8 mouse cellular contexts compared by ENCODE assay signal in genomic region chr4:41314141-41315129, GRCm38 (mm10). TPM values are rescaled to one million over a fixed set of nuclear protein-coding genes. Genes with fewer than 3 reads are reported as not detected.
DNase-seq lines count a peak whose midpoint lies in the region; ATAC-seq lines count a peak whose summit lies in the region.

TSS of gene Dcaf12 (minus strand) at chr4:41314889.

- peak within 1 kb of the TSS; percentile 81 to 87 for H3K4me3 ChIP-seq in heart, embryonic 14.5 days (ENCODE audit: control insufficient read depth in 1 of 2, insufficient read depth in 1 of 2, low read depth in 1 of 2, low read length in 2 of 2)
- H3K4me3 ChIP-seq in liver, embryonic 13.5 days (replicated peaks): peak within 1 kb of the TSS; percentile 83
- peak within 1 kb of the TSS; percentile 96 for H3K4me3 ChIP-seq in stomach, embryonic 16.5 days (replicated peaks; ENCODE audit: low read length)

- under 1% methylated on average over 70 of the region's 70 CpGs for WGBS in heart, embryonic 14.5 days
- WGBS in liver, embryonic 13.5 days (ENCODE audit: insufficient replicate concordance): under 1% methylated on average over 70 of the region's 70 CpGs
- WGBS in stomach, embryonic 16.5 days: under 1% methylated on average over 70 of the region's 70 CpGs

- H3K36me3 ChIP-seq in heart, embryonic 14.5 days (ENCODE audit: control insufficient read depth, insufficient read depth, low read length): peaks cover 38% of the 10 kb centered on the region
- peaks cover 38% of the 10 kb centered on the region for H3K36me3 ChIP-seq in liver, embryonic 13.5 days
- H3K36me3 ChIP-seq in stomach, embryonic 16.5 days (ENCODE audit: control insufficient read depth, insufficient read depth, low read length): peaks cover 17% of the 10 kb centered on the region; the same call in 1 of the 2 replicates

- H3K9me3 ChIP-seq in heart, embryonic 14.5 days (ENCODE audit: control insufficient read depth, low read length): no peaks in the 10 kb centered on the region
- H3K9me3 ChIP-seq in liver, embryonic 13.5 days (replicated peaks): no peaks in the 10 kb centered on the region
- no peaks in the 10 kb centered on the region for H3K9me3 ChIP-seq in stomach, embryonic 16.5 days (replicated peaks; ENCODE audit: control insufficient read depth, low read length)

- peak within 1 kb of the TSS; percentile 92 for H3K4me2 ChIP-seq in heart, embryonic 14.5 days (ENCODE audit: low read length)
- H3K4me2 ChIP-seq in liver, embryonic 13.5 days: peak within 1 kb of the TSS; percentile 82
- H3K4me2 ChIP-seq in stomach, embryonic 16.5 days (ENCODE audit: low read depth, low read length): peak within 1 kb of the TSS; percentile 87

- H3K27me3 ChIP-seq in heart, embryonic 14.5 days (ENCODE audit: control insufficient read depth, insufficient read depth, low read length): no peaks in the 10 kb centered on the region
- no peaks in the 10 kb centered on the region for H3K27me3 ChIP-seq in liver, embryonic 13.5 days
- no peaks in the 10 kb centered on the region for H3K27me3 ChIP-seq in stomach, embryonic 16.5 days (ENCODE audit: control insufficient read depth, insufficient read depth, low read length)

- DNase-seq in c-Kit-negative CD71-positive TER-119-positive erythroid progenitor cells, embryonic 14.5 days (ENCODE audit: low read depth, low spot score): peak; percentile 77
- DNase-seq in fibroblast of lung, adult 2 months (ENCODE audit: low read depth): peak; percentile 85
- peak; percentile 97 for DNase-seq in kidney, postnatal 14 days
- DNase-seq in liver, embryonic 13.5 days: peak; percentile 90
- peak; percentile 91 for DNase-seq in neural tube, embryonic 10.5 days (ENCODE audit: extremely low spot score, low spot score)

- peak; percentile 96 for ATAC-seq in CD4-positive, CD25-positive, alpha-beta regulatory T cell, adult 4 months
- ATAC-seq in heart, embryonic 14.5 days (ENCODE audit: insufficient number of reproducible peaks, insufficient read depth, low FRiP score, low read depth): peak; percentile 95
- peak; percentile 94 for ATAC-seq in liver, embryonic 13.5 days (ENCODE audit: low read depth)
- ATAC-seq in stomach, embryonic 16.5 days (ENCODE audit: insufficient read depth, low FRiP score): peak; percentile 97

- H3K27ac ChIP-seq in heart, embryonic 14.5 days (replicated peaks in 1 of 2; ENCODE audit: control insufficient read depth in 1 of 2, insufficient read depth in 1 of 2, low read depth in 2 of 2, low read length in 2 of 2): peak within 1 kb of the TSS; percentile 90 to 96
- H3K27ac ChIP-seq in liver, embryonic 13.5 days: peak within 1 kb of the TSS; percentile 97
- peak within 1 kb of the TSS; percentile 99 for H3K27ac ChIP-seq in stomach, embryonic 16.5 days (ENCODE audit: low read length)

- peaks cover 9 to 17% of the 10 kb centered on the region in 2 experiments for H3K4me1 ChIP-seq in heart, embryonic 14.5 days (ENCODE audit: control insufficient read depth in 2 of 2, insufficient read depth in 2 of 2, low read length in 2 of 2)
- H3K4me1 ChIP-seq in liver, embryonic 13.5 days (replicated peaks): peaks cover 55% of the 10 kb centered on the region
- peaks cover 22% of the 10 kb centered on the region for H3K4me1 ChIP-seq in stomach, embryonic 16.5 days (ENCODE audit: control insufficient read depth, insufficient read depth, low read length)

- peak within 1 kb of the TSS; percentile 91 for H3K9ac ChIP-seq in heart, embryonic 14.5 days (ENCODE audit: low read length)
- H3K9ac ChIP-seq in liver, embryonic 13.5 days: peak within 1 kb of the TSS; percentile 97
- peak within 1 kb of the TSS; percentile 97 for H3K9ac ChIP-seq in stomach, embryonic 16.5 days (ENCODE audit: low read length)

RNA-seq across cellular contexts. Expression of gene Dcaf12, which starts in this region (rescaled TPM):
- polyA plus RNA-seq in CD4-positive, CD25-positive, alpha-beta regulatory T cell, adult 4 months (2017; shearing (Covaris generic)): 10 to 100 TPM; 27.5 to 30.8 TPM
- 33.2 and 34.2 TPM in 2 replicates for polyA plus RNA-seq in heart, embryonic 14.5 days (2014; fragmentation: Nextera tagmentation; extraction: Ambion mirVana)
- 66.0 and 74.8 TPM in 2 replicates for polyA plus RNA-seq in liver, embryonic 13.5 days (2015; fragmentation: Nextera tagmentation; extraction: Ambion mirVana)
- 62.9 and 65.0 TPM in 2 replicates for polyA plus RNA-seq in stomach, embryonic 16.5 days (2015; fragmentation: Nextera tagmentation; extraction: Ambion mirVana)

Comparison
In these comparisons a context has a peak if more than half of its experiments do, and no peak if none do; other contexts are left out.
1. Peak in every context shown above with its lines: DNase-seq, ATAC-seq, H3K4me3 ChIP-seq and H3K27ac ChIP-seq.